Mouse (Mus musculus) neural tube, embryonic 11.5 days (tissue): ENCODE data around the gene Palm3. TPM values are rescaled to one million over a fixed set of nuclear protein-coding genes. Genes with fewer than 3 reads are reported as not detected.
A peak's percentile ranks its signal among the peaks of the same experiment; 100 is the strongest.

Experiments
- ATAC-seq: fragments of 200-750 bp; cut with Nextera tagmentation; 2 replicates; pipeline ENCODE4 v1.8.0; 2017; ENCODE audit warnings: moderate number of reproducible peaks, mild to moderate bottlenecking, moderate TSS enrichment, moderate library complexity; ENCODE audit not compliant: insufficient read depth, low FRiP score, low TSS enrichment
- DNase-seq: peaks from one replicate; pipeline ENCODE4 v3.0.0-alpha.2; 2015; ENCODE audit warnings: low spot score
- H3K27ac ChIP-seq: fragments of 300-500 bp; sonication (generic); 2 replicates; pipeline ENCODE4 v1.5.1; 2014; ENCODE audit warnings: low read depth, mild to moderate bottlenecking, low read length
- H3K27me3 ChIP-seq: fragments of 300-500 bp; sonication (generic); 2 replicates; pipeline ENCODE4 v1.6.1; 2014; ENCODE audit warnings: mild to moderate bottlenecking, low read length, mixed read lengths; ENCODE audit not compliant: control insufficient read depth, insufficient read depth
- H3K36me3 ChIP-seq: fragments of 300-500 bp; sonication (generic); 2 replicates; pipeline ENCODE4 v1.6.1; 2014; ENCODE audit warnings: mild to moderate bottlenecking, low read length, moderate library complexity, mixed read lengths; ENCODE audit not compliant: control insufficient read depth, insufficient read depth
- H3K4me1 ChIP-seq: fragments of 300-500 bp; sonication (generic); 2 replicates; pipeline ENCODE4 v1.6.1; 2014; ENCODE audit warnings: low read length, mixed read lengths; ENCODE audit not compliant: control insufficient read depth, insufficient read depth
- H3K4me2 ChIP-seq: fragments of 300-500 bp; sonication (generic); 2 replicates; pipeline ENCODE4 v1.6.1; 2014; ENCODE audit warnings: low read depth, mild to moderate bottlenecking, moderate library complexity
- H3K4me3 ChIP-seq: fragments of 300-500 bp; sonication (generic); 2 replicates; pipeline ENCODE4 v1.5.1; 2014; ENCODE audit warnings: low read depth, low read length
- H3K9ac ChIP-seq: fragments of 300-500 bp; sonication (generic); 2 replicates; pipeline ENCODE4 v1.6.1; 2014; ENCODE audit warnings: mild to moderate bottlenecking, low read length
- H3K9me3 ChIP-seq: fragments of 300-500 bp; sonication (generic); 2 replicates; pipeline ENCODE4 v1.6.1; 2016; ENCODE audit warnings: low read length; ENCODE audit not compliant: control insufficient read depth
- WGBS: fragments of 180-500 bp; shearing (Covaris S2); extraction: QIAGEN DNeasy Blood & Tissue Kit; methylation state at CpG from one replicate; pipeline ENCODE4 v1.1.7; 2014; 5-methylcytosine and 5-hydroxymethylcytosine counted together
- polyA plus RNA-seq: library from polyadenylated mRNA; unstranded; fragments of >200 nt; fragmentation: Nextera tagmentation; extraction: Ambion mirVana; gene quantifications from 2 replicates; pipeline ENCODE4 v1.2.1, GENCODE M21; 2014

Palm3 gene
- 4.4 TPM in 2 replicates for polyA plus RNA-seq

DNA sequence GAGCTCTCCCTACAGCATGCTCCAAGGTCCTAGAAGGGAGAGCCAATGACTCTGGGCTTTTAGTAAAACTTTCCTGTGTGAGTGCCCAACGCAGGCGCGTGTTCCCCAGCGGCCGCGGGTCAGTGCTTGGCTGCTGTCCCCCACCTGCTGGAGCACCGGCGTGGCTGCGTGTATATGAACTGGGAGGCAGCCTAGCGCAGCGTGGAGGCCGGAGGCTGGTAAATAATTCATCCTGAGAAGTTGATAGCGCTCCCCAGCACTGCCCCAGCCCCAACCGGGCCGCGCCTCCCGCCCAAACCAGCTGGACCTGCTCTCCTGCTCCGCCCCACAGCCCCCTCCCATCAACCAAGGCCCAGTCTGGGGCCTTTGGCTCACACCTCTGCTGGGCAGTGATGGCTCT is at the start of gene Palm3:
Palm3 (plus strand) TSS at position 376 of the 400 bp plus-strand sequence.
- no peaks in the 10 kb centered on the region for H3K9me3 ChIP-seq
- H3K4me3 ChIP-seq: no peak within 1 kb of the TSS
- H3K27ac ChIP-seq: no peak within 1 kb of the TSS
- peaks cover 3% of the 10 kb centered on the region; the same call in 1 of the 2 replicates for H3K4me1 ChIP-seq
- peaks cover 15% of the 10 kb centered on the region for H3K27me3 ChIP-seq
- H3K9ac ChIP-seq: no peak within 1 kb of the TSS
- ATAC-seq: no peak
- H3K36me3 ChIP-seq: no peaks in the 10 kb centered on the region
- no peak for DNase-seq
- 8% methylated on average over 17 of the region's 18 CpGs for WGBS
- no peak within 1 kb of the TSS for H3K4me2 ChIP-seq

DNA sequence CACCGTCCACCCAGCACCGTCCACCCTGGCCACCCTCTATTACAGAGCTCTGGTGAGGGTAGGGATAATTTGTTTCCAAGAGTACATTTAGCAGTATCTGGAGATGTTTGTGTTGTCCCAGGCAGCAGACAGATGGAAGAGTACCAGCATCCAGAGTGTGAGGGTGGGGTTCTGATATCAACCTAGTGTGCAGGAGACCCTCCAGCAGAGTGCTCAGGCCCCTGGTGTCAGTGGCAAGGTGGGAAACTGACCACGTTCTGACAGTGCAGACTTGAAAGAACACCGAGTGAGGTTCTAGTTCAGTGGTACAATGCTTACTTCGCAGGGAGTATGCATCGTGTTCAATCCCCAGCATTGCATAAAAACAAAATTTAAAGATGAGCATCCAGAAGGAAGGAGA is 49.6 kb upstream of the Palm3 start:
- Histone ChIP-seq H3K4me2 (peak overlapping the region; percentile 90; the same call in 1 of the 2 replicates), H3K4me3 (peak overlapping the region; percentile 94; the same call in 1 of the 2 replicates), H3K9me3 (no peaks in the 10 kb centered on the region), H3K27ac (no peak overlapping the region), H3K9ac (no peak overlapping the region), H3K36me3 (peaks cover 2% of the 10 kb centered on the region), H3K4me1 (peaks cover 11% of the 10 kb centered on the region), H3K27me3 (no peaks in the 10 kb centered on the region)
- WGBS: 77% methylated on average over 6 of the region's 6 CpGs
- no peak for ATAC-seq
- no peak for DNase-seq

DNA sequence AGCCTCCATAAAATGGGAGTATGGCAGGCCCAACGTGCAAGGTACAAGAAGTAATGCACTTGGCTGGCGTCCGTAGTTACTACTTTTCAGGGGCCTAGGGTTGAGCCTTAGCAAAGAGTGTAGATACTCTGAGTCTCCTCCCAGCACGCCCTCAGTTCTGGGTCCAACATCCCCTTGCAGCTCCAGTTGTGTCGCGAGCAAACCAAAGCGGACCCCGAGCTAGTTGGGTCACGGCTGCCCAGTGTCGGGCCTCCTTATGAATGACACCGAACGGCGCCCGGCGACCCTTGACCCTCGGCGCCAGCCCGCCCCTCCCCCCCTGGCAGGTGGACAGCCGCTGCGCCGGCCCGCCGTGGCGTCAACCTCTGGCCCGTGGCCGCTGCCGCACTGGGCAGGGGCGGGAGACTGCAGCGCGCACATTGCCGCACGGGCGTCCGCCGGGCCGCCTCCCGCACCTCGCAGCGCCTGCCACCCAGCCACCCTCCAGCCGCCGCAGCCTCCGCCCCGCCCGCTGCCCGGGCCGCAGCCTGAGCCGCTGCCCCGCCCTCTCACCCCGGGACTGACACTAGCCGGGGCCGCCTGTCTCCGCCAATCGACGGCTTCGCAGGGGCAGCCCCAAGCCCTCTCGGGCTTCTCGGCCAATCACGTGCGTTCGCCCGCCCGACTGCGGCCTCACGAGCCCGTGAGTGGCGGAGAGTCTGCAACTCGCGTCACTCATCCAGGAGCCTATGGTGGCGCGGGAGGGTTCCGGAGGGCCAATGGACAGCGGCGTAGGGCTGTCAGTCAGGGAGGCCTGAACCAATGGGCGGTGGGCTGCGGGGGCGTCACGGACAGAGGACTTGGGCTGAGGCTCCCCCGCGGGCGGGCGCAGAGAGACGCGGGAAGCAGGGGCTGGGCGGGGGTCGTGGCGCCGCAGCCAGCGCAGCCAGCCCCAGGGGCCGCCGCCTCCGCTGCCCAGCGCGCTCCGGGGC is 48.8 kb upstream of the Palm3 start, which contains the start of gene Prkaca:
Prkaca (plus strand) TSS at position 844 of the 971 bp plus-strand sequence.
- Histone ChIP-seq H3K4me2 (peak within 1 kb of the TSS; percentile 95), H3K36me3 (peaks cover 2% of the 10 kb centered on the region), H3K4me3 (peak within 1 kb of the TSS; percentile 94), H3K4me1 (peaks cover 11% of the 10 kb centered on the region), H3K27me3 (no peaks in the 10 kb centered on the region), H3K9me3 (no peaks in the 10 kb centered on the region), H3K27ac (peak within 1 kb of the TSS; percentile 64), H3K9ac (peak within 1 kb of the TSS; percentile 81)
- ATAC-seq (peak; percentile 100), DNase-seq (peak; percentile 99)
- WGBS: under 1% methylated on average over 82 of the region's 94 CpGs

DNA sequence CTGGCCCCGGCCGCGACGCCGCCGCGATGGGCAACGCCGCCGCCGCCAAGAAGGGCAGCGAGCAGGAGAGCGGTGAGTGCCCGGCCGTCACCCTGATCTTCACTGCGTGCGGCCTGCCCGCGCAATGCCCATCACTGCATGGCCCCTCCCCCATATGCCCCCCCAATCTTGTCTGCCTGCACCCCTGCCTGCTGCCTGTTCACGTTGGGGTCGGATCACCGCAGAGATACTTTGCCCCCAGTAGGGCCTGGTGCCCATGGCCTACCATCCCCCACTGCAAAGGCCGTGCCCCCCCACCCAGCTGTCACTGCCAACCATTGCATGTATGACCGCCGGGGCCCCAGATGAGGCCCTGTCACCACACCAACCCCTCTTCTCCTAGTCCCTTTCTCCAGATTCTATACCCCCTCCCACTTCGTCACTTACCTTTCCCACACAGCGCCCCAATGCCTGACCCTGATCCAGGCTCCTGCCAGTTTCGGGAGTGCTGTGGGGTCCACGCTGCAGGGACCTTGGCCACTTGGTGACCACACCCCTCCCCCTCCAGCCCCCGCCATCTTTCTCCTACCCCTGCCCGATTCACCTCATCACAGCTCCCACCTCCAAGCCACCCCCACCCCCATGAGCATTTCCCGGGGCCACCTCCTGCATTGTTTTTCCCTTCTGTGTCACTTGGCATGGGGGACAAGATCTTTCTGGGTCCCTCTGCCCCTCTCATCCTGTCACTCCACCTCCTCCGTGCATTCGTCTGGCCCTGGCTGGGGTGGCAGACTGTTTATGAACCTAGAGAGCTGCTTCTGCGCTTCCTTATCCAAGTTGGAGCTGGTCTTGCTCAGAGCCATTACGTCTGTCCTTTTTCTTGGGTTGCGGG is 47.9 kb upstream of the Palm3 start:
- DNase-seq (peak; percentile 26), ATAC-seq (peak; percentile 24)
- Histone ChIP-seq H3K9me3 (no peaks in the 10 kb centered on the region), H3K27ac (peak overlapping the region; percentile 15; the same call in 1 of the 2 replicates), H3K36me3 (no peaks in the 10 kb centered on the region), H3K4me3 (peak overlapping the region; percentile 94), H3K27me3 (no peaks in the 10 kb centered on the region), H3K4me2 (peak overlapping the region; percentile 95), H3K9ac (peak overlapping the region; percentile 81), H3K4me1 (peaks cover 11% of the 10 kb centered on the region)
- WGBS: 3% methylated on average over 36 of the region's 37 CpGs

DNA sequence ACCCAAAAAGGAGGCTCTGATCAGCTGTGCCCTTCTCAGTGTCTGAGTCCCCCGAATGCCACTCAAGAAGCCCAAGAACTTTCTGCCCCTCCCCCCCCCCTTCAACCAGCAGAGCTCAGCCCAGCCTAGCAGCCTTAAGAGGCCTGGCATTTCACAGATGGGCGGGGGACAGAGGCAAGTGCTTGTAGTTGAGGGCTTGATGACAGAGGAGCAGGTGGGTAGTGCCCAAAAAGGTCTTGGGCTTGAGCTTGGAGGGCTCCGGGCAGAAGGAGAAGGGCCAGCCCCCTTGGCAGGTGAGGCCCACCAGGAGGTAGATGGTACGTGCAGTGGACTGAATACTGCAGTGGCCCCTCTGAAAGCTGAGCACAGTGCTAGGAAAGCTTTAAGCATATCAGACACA is 46.8 kb upstream of the Palm3 start:
- ATAC-seq (no peak), DNase-seq (no peak)
- Histone ChIP-seq H3K9me3 (no peaks in the 10 kb centered on the region), H3K4me2 (no peak overlapping the region; the same call in 1 of the 2 replicates), H3K4me1 (peaks cover 11% of the 10 kb centered on the region), H3K27ac (no peak overlapping the region), H3K36me3 (no peaks in the 10 kb centered on the region), H3K27me3 (no peaks in the 10 kb centered on the region), H3K4me3 (no peak overlapping the region), H3K9ac (no peak overlapping the region)
- 86% methylated on average over 4 of the region's 4 CpGs for WGBS

- peaks cover 2% of the 10 kb centered on the region; the same call in 1 of the 2 replicates for H3K36me3 ChIP-seq
- H3K4me2 ChIP-seq: no peak overlapping the region
- ATAC-seq (no peak), DNase-seq (no peak)
- WGBS: 88% methylated on average over 4 of the region's 4 CpGs
- H3K4me3 ChIP-seq: no peak overlapping the region
- no peaks in the 10 kb centered on the region for H3K27me3 ChIP-seq
- H3K27ac ChIP-seq: no peak overlapping the region
- H3K4me1 ChIP-seq: peaks cover 11% of the 10 kb centered on the region
- no peaks in the 10 kb centered on the region for H3K9me3 ChIP-seq
- H3K9ac ChIP-seq: no peak overlapping the region
These were observed 45.1 kb upstream of the Palm3 start for GRCm38 (mm10) chr8:83976101-83976630.

- ATAC-seq: no peak
- WGBS: 91% methylated on average over 5 of the region's 5 CpGs
- DNase-seq: no peak
- Histone ChIP-seq H3K9ac (no peak overlapping the region), H3K4me3 (no peak overlapping the region), H3K27me3 (no peaks in the 10 kb centered on the region), H3K9me3 (no peaks in the 10 kb centered on the region), H3K36me3 (peaks cover 7% of the 10 kb centered on the region), H3K4me2 (no peak overlapping the region), H3K27ac (no peak overlapping the region), H3K4me1 (peaks cover 11% of the 10 kb centered on the region)
These were observed 44.4 kb upstream of the Palm3 start for GRCm38 (mm10) chr8:83976779-83977350.

- Histone ChIP-seq H3K4me1 (peaks cover 7% of the 10 kb centered on the region), H3K27ac (no peak overlapping the region), H3K9ac (no peak overlapping the region; the same call in none of the 2 replicates), H3K4me3 (no peak overlapping the region), H3K9me3 (no peaks in the 10 kb centered on the region), H3K4me2 (no peak overlapping the region), H3K27me3 (no peaks in the 10 kb centered on the region), H3K36me3 (peaks cover 12% of the 10 kb centered on the region)
- DNase-seq (no peak), ATAC-seq (no peak)
- WGBS: 73% methylated on average over 6 of the region's 6 CpGs
These were observed 43.6 kb upstream of the Palm3 start for GRCm38 (mm10) chr8:83977646-83978045.
